Mouse (Mus musculus) lung, adult 2 months (tissue): ENCODE results near the gene Adcy10.

ENCODE experiments used
- CTCF ChIP-seq: fragments of 200-500 bp; IDR thresholded peaks from 2 replicates; pipeline ENCODE4 v1.5.1; 2011; ENCODE audit warnings: mild to moderate bottlenecking, low read length, control low read depth; ENCODE audit not compliant: insufficient read depth
- POLR2A ChIP-seq: fragments of 200-500 bp; IDR thresholded peaks from 2 replicates; pipeline ENCODE4 v1.6.1; 2011; ENCODE audit warnings: low read depth, mild to moderate bottlenecking, control low read depth, low read length, borderline replicate concordance; ENCODE audit errors: extremely low read depth

DNA sequence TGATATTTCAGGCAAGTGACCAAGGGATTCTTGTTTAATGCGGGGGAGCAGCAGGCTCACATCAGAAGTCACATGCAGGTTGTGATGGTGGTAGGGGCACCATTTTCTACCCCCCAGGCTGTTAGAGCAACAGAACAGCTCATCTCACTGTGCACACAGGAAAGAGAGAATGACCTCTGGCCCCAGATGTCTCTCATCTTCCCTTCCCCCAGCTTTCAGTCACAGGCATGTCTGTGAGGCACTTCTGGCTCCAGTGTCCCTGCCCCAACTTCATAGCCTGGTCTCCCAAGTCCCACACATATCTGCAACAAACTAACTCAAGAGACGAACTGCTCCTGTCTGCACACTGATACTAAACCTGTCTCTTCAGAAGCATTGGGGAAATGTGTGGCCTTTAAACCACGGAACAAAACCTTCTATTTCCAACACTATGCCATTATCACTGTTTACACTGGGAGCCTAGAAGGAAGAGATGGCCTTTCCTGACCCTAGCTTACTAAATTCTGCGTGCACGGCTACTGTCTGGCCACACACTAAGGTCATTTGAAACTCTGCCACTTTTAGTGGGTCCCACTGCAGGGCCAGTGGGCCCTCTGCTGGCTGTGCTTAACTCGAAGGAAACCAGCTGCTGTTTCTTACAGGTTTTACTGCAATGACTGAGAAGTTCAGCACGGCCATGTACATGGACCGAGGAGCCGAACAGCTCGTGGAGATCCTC is 18.5 kb downstream of the Adcy10 start:
- TF ChIP-seq POLR2A (no peak), CTCF (peak; percentile 70)
